Mouse (Mus musculus): ENCODE results near the gene Mfsd12. TPM values are rescaled to one million over a fixed set of nuclear protein-coding genes. Genes with fewer than 3 reads are reported as not detected.

Gene Mfsd12
- total RNA-seq, 2 experiments from 2014 or later, result 37.0 to 40.8 TPM

DNA sequence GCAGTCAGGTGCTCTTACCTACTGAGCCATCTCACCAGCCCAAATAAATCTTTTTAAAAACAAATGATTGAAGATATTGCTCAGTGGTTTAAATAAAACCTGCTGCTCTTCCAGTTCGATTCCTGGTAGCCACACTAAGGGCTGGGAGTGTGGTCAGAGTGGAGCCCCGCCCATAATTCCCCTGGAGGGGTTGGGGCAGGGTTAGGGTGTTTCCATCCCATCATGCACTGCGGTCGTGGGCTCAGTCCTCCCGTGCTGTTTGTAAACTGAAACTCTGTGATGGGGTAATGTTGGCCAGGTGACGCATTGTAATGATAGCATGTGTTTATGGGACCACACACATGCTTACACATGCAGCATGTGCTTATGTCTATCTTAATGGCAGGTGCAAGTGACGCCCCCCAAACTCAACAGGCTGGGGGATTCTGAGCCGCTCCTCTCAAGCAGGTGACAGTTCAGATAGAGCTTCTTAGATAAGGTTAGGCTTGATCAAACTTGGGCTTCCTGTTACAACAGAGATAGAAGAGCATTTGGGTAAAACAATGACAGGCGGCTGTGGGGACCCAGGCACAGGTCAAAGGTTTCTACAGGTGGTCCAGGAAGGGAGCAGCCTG is 5.5 kb upstream of the Mfsd12 start:
- no peak for DNase-seq (ENCODE audit: low spot score in 2 of 2)

DNA sequence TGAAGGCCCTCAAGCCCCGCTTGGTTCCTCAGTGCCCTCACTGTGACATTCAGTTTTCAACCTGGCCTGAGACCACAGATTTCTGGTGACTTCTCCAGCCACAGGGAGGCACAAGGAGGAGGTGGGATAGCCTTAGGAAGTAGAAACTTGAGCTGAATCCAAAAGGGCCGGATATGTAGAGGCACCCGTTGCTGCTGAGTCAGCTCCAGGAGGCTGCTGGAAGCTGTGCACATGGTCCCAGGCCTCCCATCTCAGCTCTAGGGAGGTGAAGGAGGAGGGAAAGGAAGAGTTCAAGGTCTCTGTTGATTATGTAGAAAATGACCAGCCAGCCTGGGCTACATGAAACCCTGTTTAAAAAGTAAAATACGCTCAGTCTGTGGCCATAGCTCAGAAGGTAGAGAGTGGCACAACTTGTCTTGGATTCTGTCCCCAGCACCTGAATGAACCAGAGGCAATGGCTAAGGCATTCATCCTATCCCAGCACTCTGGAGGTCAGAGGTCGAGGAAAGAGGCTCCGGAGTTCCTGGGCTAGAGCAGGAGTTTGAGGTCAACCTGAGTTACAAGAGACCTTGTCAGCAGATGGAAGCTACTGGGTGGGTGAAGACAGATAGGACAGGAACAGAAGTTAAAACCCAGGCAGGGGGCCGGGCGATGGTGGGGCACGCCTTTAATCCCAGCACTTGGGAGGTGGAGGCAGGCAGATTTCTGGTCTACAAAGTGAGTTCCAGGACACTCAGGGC is 2.4 kb upstream of the Mfsd12 start:
- no peak for DNase-seq (ENCODE audit: low spot score in 2 of 2)

DNA sequence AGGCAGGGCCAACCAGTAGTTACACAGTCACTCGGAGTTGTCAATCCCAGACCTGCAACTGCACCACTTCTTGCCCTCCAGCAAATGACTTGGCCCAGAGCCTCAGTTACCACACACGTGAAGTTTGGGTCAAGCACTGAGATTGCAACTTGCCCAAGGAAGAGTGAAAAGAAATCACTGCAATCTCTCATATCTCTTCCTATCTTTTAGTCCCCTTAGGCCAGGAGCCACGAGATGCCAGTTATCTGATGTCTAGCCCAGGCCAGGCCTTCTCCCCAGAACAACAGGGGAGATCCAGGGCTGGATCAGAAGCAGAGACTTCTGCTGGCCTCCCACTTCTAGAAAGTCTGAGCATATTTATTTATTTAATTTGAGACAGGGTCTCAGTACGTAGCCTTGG is 1.8 kb upstream of the Mfsd12 start:
- DNase-seq (ENCODE audit: low spot score in 2 of 2), result no peak

DNA sequence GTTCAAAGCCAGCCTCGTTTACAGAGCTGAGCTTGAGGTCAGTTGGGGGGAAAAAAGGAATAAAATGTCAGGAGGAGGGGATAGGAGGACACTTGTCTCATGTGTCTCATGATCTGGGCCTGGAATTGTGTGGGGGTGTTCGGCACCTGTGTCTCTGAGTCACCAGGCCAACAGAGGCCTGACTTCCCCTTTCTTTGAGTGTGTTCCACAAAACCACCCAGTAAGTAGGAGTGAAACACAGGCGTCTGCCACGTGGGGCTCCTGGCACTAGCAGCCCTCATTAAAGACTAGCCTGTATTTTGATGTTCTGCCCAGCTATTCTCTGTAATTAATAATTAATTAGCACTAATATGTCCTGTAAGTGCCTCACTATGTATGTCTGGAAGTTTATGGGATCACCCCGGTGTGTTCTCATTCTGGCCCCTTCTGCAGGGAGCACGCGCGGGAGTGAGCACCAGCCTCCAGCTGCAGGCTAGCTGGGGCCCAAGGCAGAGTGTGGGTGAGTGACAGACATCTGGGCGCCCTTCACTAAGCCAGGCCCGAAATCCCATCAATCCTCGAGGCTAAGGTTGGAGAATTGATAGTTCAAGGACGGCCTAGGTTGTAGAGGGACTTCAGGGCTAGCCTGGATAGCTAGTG is 820 bp upstream of the Mfsd12 start:
- no peak for DNase-seq (ENCODE audit: low spot score in 2 of 2)

DNA sequence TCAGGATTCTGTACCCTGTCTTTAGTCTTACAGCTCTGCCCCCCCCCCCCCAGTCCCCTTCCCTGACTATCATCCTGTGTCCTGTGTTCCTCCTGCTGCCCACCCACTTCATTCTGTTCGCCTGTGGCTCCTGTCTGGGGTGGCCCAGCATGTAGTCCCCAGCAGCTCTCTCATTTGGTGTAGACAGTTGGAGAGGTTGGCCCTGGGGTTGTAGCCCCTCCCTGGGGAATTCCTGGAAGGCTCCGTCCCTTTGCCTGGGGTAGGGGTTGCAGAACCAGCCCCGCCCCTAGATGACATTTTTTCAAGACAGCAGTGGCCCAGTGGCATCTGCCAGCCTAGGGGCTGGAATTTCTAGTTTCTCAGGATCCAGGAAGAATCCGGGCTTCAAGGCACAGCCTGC is 918 bp downstream of the Mfsd12 start:
- no peak for DNase-seq (ENCODE audit: low spot score in 2 of 2)

DNA sequence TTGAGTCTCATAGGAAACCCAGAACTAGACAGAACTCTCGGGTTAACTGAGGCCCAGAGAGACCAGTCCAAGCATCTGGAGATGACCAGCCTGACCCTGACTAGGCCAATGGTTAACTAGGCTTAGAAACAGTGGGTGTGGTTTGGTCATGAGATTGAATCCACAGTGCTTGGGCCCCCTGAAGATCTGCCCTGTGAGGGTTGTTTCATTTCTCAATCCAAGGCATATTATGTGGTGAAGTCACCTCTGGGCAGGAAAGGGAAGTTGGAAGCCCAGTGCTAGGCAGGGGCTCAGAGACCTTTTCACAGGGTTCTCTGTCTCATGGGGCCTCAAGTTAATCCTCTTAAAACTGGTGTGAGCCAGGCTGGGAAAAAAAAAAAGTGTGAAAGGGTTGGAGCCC is 1.6 kb downstream of the Mfsd12 start:
- no peak for DNase-seq (ENCODE audit: low spot score in 2 of 2)

DNA sequence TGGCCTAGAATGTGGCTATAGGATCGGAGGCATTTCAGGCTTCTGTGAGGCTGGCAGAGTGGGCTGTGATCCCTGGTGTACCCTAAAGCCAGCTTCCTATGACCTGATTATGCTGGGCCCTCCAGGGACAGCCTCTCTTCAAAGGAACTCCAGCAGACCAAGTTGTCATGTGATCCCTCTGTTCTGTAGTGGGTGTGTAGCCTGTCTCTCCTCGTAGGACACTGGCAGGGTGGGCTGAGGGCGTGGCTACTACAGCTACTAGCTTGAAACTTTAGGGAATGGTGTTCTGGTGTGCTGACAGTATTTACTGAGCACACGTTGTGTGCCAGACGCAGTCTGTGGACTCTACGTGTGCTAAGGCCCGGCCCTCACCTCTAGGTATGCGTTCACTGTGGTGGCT is 3.4 kb downstream of the Mfsd12 start:
- no peak for DNase-seq (ENCODE audit: low spot score in 2 of 2)

DNA sequence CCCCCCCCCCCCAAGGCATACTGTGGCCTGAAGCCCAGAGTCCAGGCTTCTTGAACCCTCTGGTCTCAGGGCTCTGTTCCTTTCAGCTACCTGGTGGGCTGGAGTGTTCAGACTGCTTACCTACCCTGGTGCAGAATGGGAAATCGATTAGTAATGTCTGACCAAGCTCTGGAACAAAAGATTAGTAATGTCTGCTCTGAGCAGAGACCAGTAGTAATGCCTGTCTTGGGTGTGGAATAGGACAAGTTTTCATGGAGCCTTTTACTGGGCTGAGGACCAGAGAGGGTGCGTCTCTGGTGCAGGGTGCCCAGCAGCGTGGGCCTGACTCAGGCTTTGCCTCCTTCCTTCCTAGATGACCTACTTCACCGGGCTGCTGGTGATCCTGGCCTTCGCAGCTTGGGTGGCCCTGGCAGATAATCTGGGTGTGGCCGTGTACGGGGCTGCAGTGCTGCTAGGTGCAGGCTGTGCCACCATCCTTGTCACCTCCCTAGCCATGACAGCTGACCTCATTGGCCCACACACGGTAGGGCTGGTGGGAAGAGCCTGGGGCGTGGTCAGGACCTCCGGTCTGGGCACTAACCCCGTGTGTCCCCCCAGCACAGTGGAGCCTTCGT is 5.2 kb downstream of the Mfsd12 start:
- no peak for DNase-seq (ENCODE audit: low spot score in 2 of 2)

DNA sequence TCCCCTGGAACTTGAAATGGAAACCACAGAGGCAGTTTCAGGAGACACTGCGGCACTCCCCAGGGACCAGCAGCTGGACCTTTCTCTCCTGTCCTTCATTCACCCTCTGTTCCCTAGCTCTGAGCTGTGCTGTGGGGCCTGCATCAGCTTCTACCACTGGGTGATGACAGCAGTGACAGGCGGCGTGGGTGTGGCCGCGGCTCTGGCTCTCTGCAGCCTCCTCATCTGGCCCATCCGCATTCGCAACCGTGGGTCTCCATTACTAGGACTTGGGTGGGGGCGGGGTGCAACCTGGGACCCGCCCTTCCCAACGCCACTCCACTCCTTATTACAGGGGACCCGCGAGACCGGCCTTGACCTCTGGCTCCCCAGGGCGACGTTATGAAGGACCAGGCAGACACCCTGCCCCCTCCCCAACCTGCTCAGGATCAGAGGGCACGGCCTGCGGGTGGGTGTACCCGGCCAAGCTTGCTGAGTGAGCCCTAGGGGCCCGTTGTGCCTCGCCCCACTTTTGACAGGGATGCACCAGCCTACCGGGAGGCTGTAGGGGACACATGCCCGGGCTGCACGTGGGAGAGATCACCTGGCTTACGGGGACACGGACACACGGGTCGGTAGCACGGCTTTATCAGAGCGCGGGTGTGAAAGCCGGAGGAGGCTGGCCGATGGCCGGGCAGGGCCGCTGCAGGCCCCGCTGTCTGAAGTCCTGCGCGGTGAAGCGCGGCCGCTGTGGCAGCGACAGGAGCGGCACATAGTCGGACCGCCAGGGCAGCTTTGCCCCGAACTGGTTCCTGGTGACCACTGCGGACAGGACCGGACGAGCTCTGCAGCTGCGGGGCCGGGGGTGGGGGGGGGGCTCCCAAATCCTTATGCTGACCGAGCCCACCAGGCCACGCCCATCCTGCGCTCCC is 6.4 kb downstream of the Mfsd12 start:
- no peak for DNase-seq (ENCODE audit: low spot score in 2 of 2)

DNA sequence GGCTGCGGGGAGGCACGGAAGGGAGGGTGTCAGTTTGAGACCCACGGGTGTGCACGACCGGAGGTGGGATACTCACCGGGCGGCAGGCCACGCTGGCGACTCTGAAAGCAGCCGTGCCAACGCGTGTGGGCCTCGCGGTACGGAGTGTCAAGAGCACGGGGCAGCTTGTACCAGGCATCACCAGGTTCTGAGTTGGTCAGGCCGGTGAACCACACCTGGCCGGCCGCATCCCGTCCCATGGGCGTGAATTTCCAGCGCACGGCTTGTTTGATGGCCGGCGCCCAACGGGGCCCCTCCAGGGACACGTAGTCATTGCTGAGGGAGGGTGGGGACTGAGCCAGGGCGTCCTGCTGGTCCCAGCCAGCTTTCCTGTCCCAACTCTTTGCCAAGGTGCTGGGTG is 7.4 kb downstream of the Mfsd12 start:
- DNase-seq (ENCODE audit: low spot score in 2 of 2), result no peak

DNA sequence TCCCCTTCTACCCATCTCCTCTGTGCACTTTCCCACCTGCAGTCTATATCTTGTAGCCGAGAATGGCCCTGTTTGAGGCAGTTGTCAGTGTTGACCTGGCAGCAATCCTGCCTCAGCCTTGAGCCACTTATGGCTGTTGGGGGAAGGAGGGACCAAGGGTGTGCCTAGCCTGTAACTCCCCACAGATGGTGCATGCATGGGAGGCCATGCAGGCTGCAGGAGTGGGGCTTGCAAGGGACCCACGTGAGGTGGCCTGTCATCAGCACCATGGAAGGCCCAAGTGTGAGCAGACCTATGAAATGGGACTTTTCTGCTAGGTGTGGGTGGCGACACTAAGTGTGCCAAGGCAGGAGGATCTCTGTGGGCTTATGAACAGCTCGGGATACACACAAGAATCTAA is 7.8 kb downstream of the Mfsd12 start:
- DNase-seq (ENCODE audit: low spot score in 2 of 2), result no peak

DNA sequence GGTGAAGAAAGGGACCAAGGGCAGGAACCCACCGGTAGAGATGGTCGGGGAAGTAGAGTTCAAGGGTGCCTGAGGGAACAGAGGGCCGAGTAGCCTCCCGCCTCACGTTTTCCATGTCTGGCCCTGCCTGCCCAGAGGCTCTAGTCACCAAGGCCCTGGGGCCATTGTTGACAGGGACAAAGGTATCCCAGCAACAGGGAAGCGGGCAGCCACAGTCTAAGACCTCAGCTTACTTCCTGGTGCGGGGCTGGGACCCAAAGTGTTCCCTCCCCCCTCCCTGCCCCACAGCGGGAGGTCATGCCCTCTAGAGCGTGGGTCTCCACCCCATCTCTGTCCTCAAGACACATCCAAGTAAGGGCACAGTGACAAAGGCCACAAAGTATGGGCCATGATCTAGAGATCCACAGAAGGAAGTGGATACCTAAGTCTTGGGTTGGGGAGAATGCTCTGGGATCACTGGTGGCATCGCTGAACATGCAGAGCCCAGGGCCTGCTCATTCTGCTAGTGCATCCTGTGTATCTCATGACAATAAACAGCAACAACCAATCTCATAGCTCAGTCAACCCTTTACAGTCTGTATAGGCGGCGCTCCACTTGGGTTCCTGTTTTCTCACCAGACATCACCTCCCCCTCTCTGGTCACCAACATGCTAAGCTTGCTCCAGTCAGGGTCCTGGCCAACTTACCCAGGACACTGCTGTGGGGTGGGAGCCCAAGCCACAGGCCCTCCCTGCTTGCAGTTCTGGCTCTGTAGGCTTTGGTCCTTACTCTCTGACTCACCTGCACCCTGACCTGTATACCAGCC is 8.6 kb downstream of the Mfsd12 start, which contains the start of gene 4930404N11Rik:
Gene 4930404N11Rik, minus strand, starts transcription at position 145 of the 805 bp plus-strand sequence.
- no peak for DNase-seq (ENCODE audit: low spot score in 2 of 2)

DNA sequence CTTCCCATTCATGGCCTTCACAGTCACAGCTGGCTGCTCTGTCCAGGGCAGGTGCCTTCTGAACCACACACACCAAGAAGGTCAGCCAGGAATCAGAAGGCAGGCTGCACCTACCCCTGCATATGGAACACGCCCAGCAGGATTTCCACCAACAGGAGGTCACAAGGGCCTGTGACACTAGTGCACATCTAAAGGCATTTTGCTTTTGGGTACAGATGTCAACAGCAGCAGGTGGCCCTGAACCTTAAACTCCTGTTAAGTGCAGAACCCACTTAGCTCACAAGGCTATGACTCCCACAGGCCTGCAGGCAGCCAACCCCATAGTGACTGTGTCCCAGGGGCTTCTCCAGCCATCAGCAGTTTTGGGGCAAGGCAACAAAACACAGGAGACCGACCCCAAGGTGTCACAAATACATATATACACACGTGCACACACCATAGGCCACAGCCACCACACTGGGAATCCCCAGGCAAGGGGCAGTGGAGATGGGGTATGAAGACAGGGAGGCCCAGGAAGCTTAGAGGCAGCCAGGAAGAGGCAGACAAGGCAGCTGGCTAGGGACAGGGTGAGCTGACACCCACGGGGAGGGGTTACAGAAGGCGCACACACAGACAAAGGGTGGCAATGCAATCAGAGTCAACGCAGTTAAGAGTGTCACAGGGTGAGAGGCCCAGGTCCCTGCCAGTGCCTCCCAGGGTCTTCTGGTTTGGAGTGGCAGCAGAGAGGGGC is 9.4 kb downstream of the Mfsd12 start:
- DNase-seq (ENCODE audit: low spot score in 2 of 2), result no peak

DNA sequence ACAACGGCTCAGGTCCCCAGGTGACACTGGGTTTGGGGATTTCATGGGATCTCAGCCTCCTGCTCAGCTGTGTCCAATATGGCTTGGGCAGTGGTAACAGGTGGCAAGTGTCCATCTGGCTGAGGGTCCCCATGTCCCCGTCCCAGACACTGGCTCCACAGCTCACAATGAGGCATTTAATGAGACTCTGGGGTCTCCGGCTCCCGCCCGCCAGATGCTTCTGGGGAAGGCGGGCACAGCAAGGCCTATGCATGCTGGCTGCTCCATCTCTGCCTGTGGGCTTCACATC is 9.9 kb downstream of the Mfsd12 start:
- DNase-seq (ENCODE audit: low spot score in 2 of 2), result no peak

DNA sequence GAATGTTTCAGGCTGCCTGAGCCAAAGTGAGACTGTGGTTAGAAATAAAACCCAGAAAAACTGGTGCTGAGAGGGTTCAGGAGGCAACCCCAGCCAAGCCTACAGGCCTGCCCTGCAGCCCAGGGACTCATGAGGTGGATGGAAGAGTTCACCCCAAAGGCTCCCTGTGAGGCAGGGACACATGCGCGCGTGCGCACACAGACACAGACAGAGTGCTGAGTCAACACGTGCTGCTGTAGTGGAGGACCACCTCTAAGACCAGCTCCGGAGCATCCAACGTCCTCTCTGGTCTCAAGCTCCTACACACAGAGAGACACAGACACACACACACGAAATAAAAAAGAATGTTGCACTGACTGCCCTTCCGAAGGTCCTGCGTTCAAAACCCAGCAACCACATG is 18.0 kb downstream of the Mfsd12 start:
- no peak for DNase-seq (ENCODE audit: low spot score in 2 of 2)

DNA sequence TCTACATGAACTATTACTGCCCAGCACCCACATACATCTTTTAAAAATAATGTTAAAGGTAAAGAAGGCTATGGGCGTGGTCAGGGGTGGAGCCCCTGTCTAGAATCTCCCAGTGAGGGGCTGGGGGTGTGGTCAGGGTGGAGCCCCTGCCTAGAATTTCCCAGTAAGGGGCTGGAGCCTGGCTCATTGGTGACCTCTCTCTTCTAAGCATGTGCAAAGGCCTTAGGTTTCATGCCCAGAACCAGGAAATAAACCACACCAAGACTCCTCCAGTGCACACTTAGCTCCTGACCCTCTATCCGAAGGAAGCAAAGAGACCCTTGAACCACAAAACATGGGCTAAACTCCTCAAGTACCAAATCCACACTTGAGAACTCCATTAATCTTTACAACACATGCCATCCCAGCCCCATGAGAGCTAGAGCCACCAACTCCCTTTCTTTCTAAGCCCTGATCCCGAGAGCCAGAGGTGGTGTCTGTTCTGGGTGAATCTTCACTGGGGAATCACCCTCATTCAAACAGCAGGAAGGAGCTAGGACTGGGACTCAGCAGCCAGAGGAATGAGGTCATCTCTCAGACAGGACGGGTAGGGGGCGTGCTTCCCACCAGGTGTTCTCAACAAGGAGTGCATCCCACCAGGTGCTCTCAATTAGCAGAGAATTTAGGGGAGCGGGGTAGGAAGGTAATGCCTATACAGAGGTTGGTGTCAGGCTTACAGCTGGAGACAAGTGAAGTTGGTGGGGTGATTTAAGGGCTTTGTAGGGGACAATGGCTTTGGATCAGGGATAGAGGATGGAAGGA is 19.5 kb downstream of the Mfsd12 start:
- DNase-seq (ENCODE audit: low spot score in 2 of 2), result no peak

DNA sequence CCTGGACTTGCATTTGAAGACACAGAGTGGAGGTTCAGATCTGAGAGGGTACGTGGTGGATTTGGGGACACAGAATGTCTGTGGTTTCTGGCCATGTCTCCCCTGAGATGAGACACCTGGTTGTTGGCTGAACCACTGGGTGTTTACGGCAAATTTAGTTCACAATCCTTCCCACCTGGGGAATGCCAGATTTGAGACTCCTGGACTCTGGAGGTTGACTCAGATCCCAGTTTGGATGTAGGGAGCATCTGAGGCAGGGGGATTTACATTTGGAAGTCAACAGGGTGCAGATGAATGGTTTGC is 20.0 kb downstream of the Mfsd12 start:
- no peak for DNase-seq (ENCODE audit: low spot score in 2 of 2)

DNA sequence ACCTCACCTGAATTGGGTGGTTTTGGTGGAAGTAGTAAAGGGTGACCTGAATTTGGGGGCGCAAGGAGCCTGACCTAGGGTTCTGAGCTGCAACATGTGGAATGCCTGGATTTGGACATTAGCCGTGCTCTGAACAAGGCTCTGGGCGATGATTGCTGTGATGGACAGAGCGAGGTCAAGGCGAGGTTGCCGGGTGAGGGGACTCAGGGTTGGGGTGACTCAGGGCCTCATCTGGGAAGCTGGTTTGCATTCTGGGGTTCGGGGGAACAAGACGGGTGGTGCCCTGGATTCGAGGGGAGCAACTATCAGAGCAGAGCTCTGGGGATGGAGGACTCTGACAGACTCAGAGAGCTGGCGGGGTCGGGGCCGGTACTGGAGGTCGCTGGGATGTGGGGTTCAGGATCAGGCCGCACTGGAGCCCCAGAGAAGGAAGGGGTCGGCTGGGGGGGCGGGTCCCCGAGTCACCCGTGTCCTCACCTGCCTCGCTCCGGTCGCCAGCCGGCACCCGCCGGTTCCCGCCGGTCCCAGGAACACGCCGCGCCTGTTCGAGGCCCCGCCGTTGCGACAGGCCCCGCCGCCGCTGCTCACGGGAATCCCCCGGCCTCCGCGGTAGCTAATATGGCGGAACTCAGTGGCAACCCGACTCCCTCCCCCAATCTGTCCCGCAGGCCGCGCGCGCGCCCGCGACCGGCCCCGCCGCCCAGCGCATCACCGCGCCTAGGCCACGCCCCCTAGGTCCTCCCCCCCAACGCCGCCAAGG is 20.7 kb downstream of the Mfsd12 start, which contains the start of gene Fzr1:
Gene Fzr1, minus strand, starts transcription at position 724 of the 760 bp plus-strand sequence.
- DNase-seq (ENCODE audit: low spot score in 2 of 2), result no peak

All from layer of hippocampus, postnatal 10 days (tissue).